Mouse (Mus musculus): ENCODE results near the gene Gm13272. TPM values are rescaled to one million over a fixed set of nuclear protein-coding genes. Genes with fewer than 3 reads are reported as not detected.
A peak's percentile ranks its signal among the peaks of the same experiment; 100 is the strongest.
"Not testable (repeated sequence)": the region's sequence is repeated elsewhere in the genome, so short reads cannot be mapped to it uniquely, and the experiment has no call there.

The Gm13272 gene
- polyA plus RNA-seq, 1 experiment from 2014 or later: 0.31 TPM

GRCm38 (mm10) chr4:88759610-88760268 lies 19.9 kb upstream of the Gm13272 start, which contains the start of gene Gm13283:
Gene Gm13283 (plus strand): TSS chr4:88760119.
- H3K9me3 ChIP-seq; H3K27me3 ChIP-seq; H3K36me3 ChIP-seq; H3K4me1 ChIP-seq; ATAC-seq (ENCODE audit: low FRiP score, low read depth); H3K27ac ChIP-seq (replicated peaks); H3K9ac ChIP-seq (replicated peaks): not testable (repeated sequence)
- peak within 1 kb of the TSS; percentile 32 for H3K4me3 ChIP-seq
- H3K4me2 ChIP-seq (replicated peaks): peak within 1 kb of the TSS; percentile 50
- WGBS: 20% methylated on average over 11 of the region's 14 CpGs

- Histone ChIP-seq H3K4me3 (peak overlapping the region; percentile 32), H3K4me2 (replicated peaks) (peak overlapping the region; percentile 50)
- not testable (repeated sequence) for H3K27ac ChIP-seq (replicated peaks); H3K9ac ChIP-seq (replicated peaks); ATAC-seq (ENCODE audit: low FRiP score, low read depth); H3K36me3 ChIP-seq; H3K27me3 ChIP-seq; H3K4me1 ChIP-seq; H3K9me3 ChIP-seq
- 0% methylated on average over 26 of the region's 28 CpGs for WGBS
Observed at GRCm38 (mm10) chr4:88760431-88760830, 19.2 kb upstream of the Gm13272 start.

DNA sequence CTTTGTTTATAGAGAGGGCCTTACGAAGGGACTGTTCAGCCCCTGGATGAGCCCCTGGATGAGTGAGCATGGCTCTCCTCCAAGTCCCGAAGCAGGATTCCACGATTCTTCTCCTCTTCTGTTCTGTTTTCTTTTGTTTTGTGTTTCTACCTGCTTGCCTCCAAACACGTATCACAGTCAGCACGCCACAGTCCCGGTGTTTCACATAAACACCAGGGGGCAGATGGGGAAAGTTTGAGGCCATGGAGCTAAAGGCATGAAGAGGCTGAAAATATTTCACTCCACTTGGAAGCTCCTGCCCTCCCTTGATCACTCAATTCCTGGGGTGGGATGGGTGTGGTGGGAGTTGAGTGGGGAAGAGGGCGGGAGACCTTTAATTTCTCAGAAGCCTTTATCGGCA lies 17.9 kb upstream of the Gm13272 start:
- not testable (repeated sequence) for H3K9ac ChIP-seq (replicated peaks); H3K4me2 ChIP-seq (replicated peaks); H3K27ac ChIP-seq (replicated peaks); H3K27me3 ChIP-seq; H3K36me3 ChIP-seq; H3K4me3 ChIP-seq; H3K4me1 ChIP-seq; ATAC-seq (ENCODE audit: low FRiP score, low read depth); H3K9me3 ChIP-seq
- 72% methylated on average over 6 of the region's 8 CpGs for WGBS

DNA sequence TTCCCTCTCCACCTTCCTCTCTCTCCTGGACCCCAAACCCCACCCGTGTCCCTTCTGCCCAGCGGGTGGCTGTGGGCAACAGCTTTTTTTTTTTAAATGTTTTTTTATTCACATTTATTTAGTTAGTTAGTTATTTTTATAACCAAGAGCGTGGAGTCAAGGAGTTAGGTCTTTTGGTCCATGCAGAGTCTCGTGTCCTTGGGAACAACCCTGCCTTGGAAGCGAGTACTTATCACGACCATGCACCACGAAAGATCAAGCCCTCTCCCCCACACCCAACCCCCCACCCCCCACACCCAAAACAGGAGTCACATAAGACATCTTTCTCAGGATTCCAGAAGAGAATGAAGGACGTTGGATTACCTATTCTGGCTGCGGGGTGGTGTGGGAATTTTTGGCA lies 17.3 kb upstream of the Gm13272 start:
- not testable (repeated sequence) for H3K27ac ChIP-seq (replicated peaks); H3K4me3 ChIP-seq; H3K36me3 ChIP-seq; H3K4me2 ChIP-seq (replicated peaks); H3K9me3 ChIP-seq; H3K27me3 ChIP-seq; H3K4me1 ChIP-seq; H3K9ac ChIP-seq (replicated peaks); ATAC-seq (ENCODE audit: low FRiP score, low read depth)
- 58% methylated on average over 9 of the region's 9 CpGs for WGBS

DNA sequence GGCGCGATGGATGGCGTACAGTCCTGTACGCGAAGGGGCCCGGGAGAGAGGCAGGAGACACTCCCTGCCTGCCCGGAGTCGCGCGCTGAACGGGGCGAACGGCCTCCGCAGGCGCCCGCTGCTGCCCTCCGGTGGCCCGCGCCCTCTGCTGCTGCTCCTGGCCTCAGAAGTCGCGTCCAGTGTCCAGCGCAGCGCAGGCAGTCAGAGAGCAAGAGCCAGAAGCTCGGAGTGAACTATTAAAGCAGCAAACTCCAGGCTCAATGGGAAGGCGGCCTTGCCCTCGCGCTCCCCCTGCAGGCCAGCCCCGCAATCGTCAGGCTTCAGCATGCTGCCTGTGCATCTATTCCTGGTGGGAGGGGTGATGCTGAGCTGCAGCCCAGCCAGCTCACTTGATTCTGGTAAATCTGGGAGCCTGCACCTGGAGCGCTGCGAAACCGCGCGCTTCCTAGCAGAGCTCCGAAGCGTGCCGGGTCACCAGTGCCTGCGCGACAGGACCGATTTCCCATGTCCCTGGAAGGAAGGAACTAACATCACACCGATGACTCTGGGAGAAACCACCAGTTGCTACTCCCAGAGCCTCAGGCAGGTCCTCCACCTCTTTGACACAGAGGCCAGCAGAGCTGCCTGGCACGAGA lies 16.1 kb upstream of the Gm13272 start:
- H3K36me3 ChIP-seq; H3K4me1 ChIP-seq; ATAC-seq (ENCODE audit: low FRiP score, low read depth); H3K9me3 ChIP-seq; H3K27me3 ChIP-seq; H3K9ac ChIP-seq (replicated peaks); H3K27ac ChIP-seq (replicated peaks): not testable (repeated sequence)
- 3% methylated on average over 31 of the region's 42 CpGs for WGBS
- Histone ChIP-seq H3K4me3 (peak overlapping the region; percentile 33), H3K4me2 (replicated peaks) (peak overlapping the region; percentile 52)

GRCm38 (mm10) chr4:88773534-88773933 lies 6.1 kb upstream of the Gm13272 start, which contains the start of gene Gm13290:
Gene Gm13290 (plus strand): TSS chr4:88773834.
- H3K4me3 ChIP-seq; H3K36me3 ChIP-seq; H3K27me3 ChIP-seq; ATAC-seq (ENCODE audit: low FRiP score, low read depth); H3K9ac ChIP-seq (replicated peaks); H3K4me2 ChIP-seq (replicated peaks); H3K4me1 ChIP-seq; H3K27ac ChIP-seq (replicated peaks); H3K9me3 ChIP-seq: not testable (repeated sequence)
- no CpG with 5 or more reads among the region's 32 CpGs for WGBS

- H3K4me2 ChIP-seq (replicated peaks); H3K9ac ChIP-seq (replicated peaks); H3K36me3 ChIP-seq; H3K9me3 ChIP-seq; H3K27ac ChIP-seq (replicated peaks); ATAC-seq (ENCODE audit: low FRiP score, low read depth); H3K4me3 ChIP-seq; H3K4me1 ChIP-seq; H3K27me3 ChIP-seq: not testable (repeated sequence)
- no CpG with 5 or more reads among the region's 29 CpGs for WGBS
Observed at GRCm38 (mm10) chr4:88776622-88777021, 3.0 kb upstream of the Gm13272 start, which contains the start of gene Gm13289. Gene Gm13289 (plus strand): TSS chr4:88776922.

- WGBS: 44% methylated on average over 15 of the region's 18 CpGs
- not testable (repeated sequence) for H3K36me3 ChIP-seq; H3K4me3 ChIP-seq; H3K4me2 ChIP-seq (replicated peaks); H3K9me3 ChIP-seq; ATAC-seq (ENCODE audit: low FRiP score, low read depth); H3K27ac ChIP-seq (replicated peaks); H3K4me1 ChIP-seq; H3K27me3 ChIP-seq; H3K9ac ChIP-seq (replicated peaks)
Observed at GRCm38 (mm10) chr4:88780320-88780719, 670 bp downstream of the Gm13272 start.

DNA sequence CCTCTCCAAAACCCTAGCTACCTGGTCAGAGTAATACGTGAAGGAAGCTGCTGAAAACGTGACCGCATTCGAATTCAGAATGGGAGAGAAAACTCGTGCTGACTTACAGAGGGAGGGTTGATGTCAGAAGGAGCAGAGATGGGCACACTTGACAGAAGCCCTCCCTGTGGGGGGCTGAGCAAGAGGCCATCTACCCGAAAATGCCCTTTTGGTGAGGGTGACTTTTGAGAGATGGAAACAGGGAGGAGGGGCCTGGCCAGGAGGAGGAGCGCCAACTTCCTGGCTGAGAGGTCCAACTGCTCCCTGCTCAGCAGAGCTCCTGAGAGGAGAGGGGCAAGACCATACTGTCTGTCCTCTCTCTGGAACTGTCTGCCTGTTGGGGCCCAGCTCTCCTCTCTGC lies 2.2 kb downstream of the Gm13272 start, which contains the start of gene Ifnz:
Gene Ifnz, plus strand, starts transcription at position 301 of the 400 bp plus-strand sequence.
- peak within 1 kb of the TSS; percentile 40 for H3K4me2 ChIP-seq (replicated peaks)
- H3K36me3 ChIP-seq; H3K9me3 ChIP-seq; H3K9ac ChIP-seq (replicated peaks); ATAC-seq (ENCODE audit: low FRiP score, low read depth); H3K4me1 ChIP-seq; H3K27ac ChIP-seq (replicated peaks); H3K27me3 ChIP-seq: not testable (repeated sequence)
- H3K4me3 ChIP-seq: 0 out of 2 replicates have a peak within 1 kb of the TSS, but pooled peaks have one; percentile 9
- WGBS: 26% methylated on average over 4 of the region's 7 CpGs

GRCm38 (mm10) chr4:88782335-88782734 lies 2.7 kb downstream of the Gm13272 start:
- ATAC-seq (ENCODE audit: low FRiP score, low read depth): not testable (repeated sequence)
- peak overlapping the region; percentile 40 for H3K4me2 ChIP-seq (replicated peaks)

DNA sequence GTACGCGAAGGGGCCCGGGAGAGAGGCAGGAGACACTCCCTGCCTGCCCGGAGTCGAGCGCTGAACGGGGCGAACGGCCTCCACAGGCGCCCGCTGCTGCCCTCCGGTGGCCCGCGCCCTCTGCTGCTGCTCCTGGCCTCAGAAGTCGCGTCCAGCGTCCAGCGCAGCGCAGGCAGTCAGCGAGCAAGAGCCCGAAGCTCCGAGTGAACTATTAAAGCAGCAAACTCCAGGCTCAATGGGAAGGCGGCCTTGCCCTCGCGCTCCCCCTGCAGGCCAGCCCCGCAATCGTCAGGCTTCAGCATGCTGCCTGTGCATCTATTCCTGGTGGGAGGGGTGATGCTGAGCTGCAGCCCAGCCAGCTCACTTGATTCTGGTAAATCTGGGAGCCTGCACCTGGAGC lies 5.8 kb downstream of the Gm13272 start, which contains the start of gene Gm13276:
Gene Gm13276, plus strand, starts transcription at position 301 of the 400 bp plus-strand sequence.
- H3K4me3 ChIP-seq; H3K4me2 ChIP-seq (replicated peaks); ATAC-seq (ENCODE audit: low FRiP score, low read depth); H3K27me3 ChIP-seq; H3K4me1 ChIP-seq; H3K9me3 ChIP-seq; H3K36me3 ChIP-seq; H3K27ac ChIP-seq (replicated peaks); H3K9ac ChIP-seq (replicated peaks): not testable (repeated sequence)
- WGBS: no CpG with 5 or more reads among the region's 27 CpGs

More at GRCm38 (mm10) chr4:88782335-88782734, 2.7 kb downstream of the Gm13272 start:
- 0% methylated on average over 6 of the region's 31 CpGs for WGBS
- H3K4me1 ChIP-seq; H3K27ac ChIP-seq (replicated peaks); H3K9ac ChIP-seq (replicated peaks); H3K27me3 ChIP-seq; H3K36me3 ChIP-seq; H3K9me3 ChIP-seq: not testable (repeated sequence)
- H3K4me3 ChIP-seq: 0 out of 2 replicates have a peak overlapping the region, but pooled peaks have one; percentile 9

DNA sequence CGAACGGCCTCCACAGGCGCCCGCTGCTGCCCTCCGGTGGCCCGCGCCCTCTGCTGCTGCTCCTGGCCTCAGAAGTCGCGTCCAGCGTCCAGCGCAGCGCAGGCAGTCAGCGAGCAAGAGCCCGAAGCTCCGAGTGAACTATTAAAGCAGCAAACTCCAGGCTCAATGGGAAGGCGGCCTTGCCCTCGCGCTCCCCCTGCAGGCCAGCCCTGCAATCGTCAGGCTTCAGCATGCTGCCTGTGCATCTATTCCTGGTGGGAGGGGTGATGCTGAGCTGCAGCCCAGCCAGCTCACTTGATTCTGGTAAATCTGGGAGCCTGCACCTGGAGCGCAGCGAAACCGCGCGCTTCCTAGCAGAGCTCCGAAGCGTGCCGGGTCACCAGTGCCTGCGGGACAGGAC lies 8.8 kb downstream of the Gm13272 start, which contains the start of gene Gm13277:
Gene Gm13277, plus strand, starts transcription at position 231 of the 400 bp plus-strand sequence.
- H3K9me3 ChIP-seq; H3K36me3 ChIP-seq; H3K4me2 ChIP-seq (replicated peaks); ATAC-seq (ENCODE audit: low FRiP score, low read depth); H3K4me3 ChIP-seq; H3K27me3 ChIP-seq; H3K4me1 ChIP-seq; H3K27ac ChIP-seq (replicated peaks); H3K9ac ChIP-seq (replicated peaks): not testable (repeated sequence)
- no CpG with 5 or more reads among the region's 28 CpGs for WGBS

Data from midbrain, embryonic 12.5 days (tissue).